Mouse (Mus musculus): ENCODE results near the gene Btg2. TPM values are rescaled to one million over a fixed set of nuclear protein-coding genes. Genes with fewer than 3 reads are reported as not detected.

Gene Btg2
- polyA plus RNA-seq, 1 experiment from 2014 or later: 30.9 TPM

DNA sequence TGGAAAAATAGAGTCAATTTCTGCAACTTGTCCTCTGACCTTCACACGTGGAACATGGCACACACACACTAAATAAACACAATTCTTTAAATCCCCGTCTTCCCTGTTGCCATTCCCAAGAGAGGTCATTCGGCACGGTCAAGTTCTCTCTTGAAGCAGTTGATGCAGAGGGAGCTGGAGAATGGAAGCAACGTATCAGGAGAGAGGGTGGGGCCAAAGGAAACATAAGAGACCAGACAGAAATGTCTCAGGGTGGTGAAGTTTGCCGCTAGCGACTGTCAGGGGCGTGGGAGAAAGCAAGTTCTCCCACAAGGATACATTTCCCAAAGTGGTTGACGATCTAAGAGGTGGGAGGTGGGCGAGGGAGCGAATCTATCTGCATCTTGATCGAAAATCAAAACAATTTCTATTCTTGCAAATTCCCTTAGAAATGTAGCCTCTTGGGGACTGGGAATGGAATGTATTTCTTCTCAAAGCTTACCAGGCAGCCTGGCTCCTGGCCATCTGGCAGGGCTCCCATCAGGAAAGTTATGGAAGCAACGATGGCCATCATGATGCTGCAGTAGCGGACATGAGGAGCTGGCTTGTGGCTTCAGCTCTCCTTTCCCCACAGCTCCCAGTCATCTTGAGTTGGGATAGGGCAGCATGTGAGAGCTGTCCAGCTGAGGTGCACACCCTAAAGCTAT is 50.6 kb downstream of the Btg2 start:
- WGBS: 70% methylated on average over 14 of the region's 14 CpGs
- H3K9me3 ChIP-seq: no peaks in the 10 kb centered on the region
- H3K27me3 ChIP-seq: no peaks in the 10 kb centered on the region
- no peak overlapping the region for H3K4me3 ChIP-seq
- H3K36me3 ChIP-seq: no peaks in the 10 kb centered on the region
- H3K4me1 ChIP-seq: peaks cover 3% of the 10 kb centered on the region; the same call in 1 of the 2 replicates
- no peak for ATAC-seq (ENCODE audit: insufficient number of reproducible peaks, low FRiP score, low TSS enrichment, low read depth)
- no peak overlapping the region for H3K9ac ChIP-seq
- no peak overlapping the region for H3K4me2 ChIP-seq
- no peak overlapping the region for H3K27ac ChIP-seq

DNA sequence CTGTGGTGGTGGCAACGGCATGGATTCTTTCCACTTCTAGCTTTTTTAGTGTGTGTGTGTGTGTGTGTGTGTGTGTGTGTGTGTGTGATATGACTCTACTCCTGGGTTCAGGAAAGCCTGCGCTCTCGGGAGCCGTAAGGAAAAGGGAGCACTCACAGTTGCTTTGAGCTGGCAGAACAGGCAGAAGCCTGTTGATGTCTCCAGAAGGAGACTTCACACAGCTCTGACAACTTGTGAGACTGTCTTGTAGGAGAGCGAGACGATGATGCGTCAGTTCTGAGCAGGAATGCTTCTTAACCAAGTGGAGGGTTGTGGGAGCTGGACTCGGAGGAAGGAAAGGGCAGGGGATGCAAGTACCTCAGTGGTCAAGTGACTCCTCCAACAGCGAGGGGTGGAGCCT is 52.2 kb downstream of the Btg2 start:
- no peaks in the 10 kb centered on the region for H3K36me3 ChIP-seq
- no peak overlapping the region for H3K4me2 ChIP-seq
- H3K9me3 ChIP-seq: no peaks in the 10 kb centered on the region
- no peak overlapping the region for H3K27ac ChIP-seq
- H3K4me3 ChIP-seq: no peak overlapping the region
- WGBS: 76% methylated on average over 9 of the region's 9 CpGs
- ATAC-seq (ENCODE audit: insufficient number of reproducible peaks, low FRiP score, low TSS enrichment, low read depth): no peak
- peaks cover 3% of the 10 kb centered on the region; the same call in 1 of the 2 replicates for H3K4me1 ChIP-seq
- no peak overlapping the region for H3K9ac ChIP-seq
- no peaks in the 10 kb centered on the region for H3K27me3 ChIP-seq

DNA sequence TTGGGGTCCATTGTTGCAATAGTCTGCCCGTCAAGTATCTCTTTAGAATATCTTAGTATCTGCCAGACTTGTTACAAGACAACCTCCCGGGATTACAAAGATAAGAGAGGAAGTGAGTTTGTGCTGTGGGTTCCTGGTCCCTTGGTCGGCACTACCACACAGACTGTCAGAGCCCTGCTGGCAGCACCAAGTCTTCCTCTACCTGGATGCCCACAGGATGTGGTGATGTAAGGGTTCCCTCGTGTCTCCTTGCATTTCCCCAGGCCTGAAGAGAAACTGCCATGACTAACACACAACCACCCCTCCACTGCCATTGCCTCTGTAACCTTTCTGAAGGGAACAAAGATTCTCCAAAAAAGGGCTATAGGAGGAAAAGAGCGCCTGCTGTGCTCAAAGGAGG is 52.9 kb downstream of the Btg2 start:
- no peak overlapping the region for H3K9ac ChIP-seq
- WGBS: 71% methylated on average over 5 of the region's 5 CpGs

More for the DNA sequence above, 52.9 kb downstream of the Btg2 start:
- no peak overlapping the region for H3K27ac ChIP-seq
- H3K36me3 ChIP-seq: no peaks in the 10 kb centered on the region
- no peak for ATAC-seq (ENCODE audit: insufficient number of reproducible peaks, low FRiP score, low TSS enrichment, low read depth)
- no peaks in the 10 kb centered on the region for H3K27me3 ChIP-seq
- no peak overlapping the region for H3K4me3 ChIP-seq
- H3K9me3 ChIP-seq: no peaks in the 10 kb centered on the region
- H3K4me1 ChIP-seq: peaks cover 3% of the 10 kb centered on the region
- no peak overlapping the region for H3K4me2 ChIP-seq

Other genes with a start within 250 kb of the Btg2 start
- 0.71 and 0.83 TPM in 2 replicates for gene Optc, start 171.1 kb downstream of the Btg2 start, polyA plus RNA-seq (2015; fragmentation: Nextera tagmentation; extraction: Ambion mirVana)
- 17.9 and 20.3 TPM in 2 replicates for gene Prelp, start 157.7 kb downstream of the Btg2 start, polyA plus RNA-seq (2015; fragmentation: Nextera tagmentation; extraction: Ambion mirVana)
- 147 and 186 TPM in 2 replicates for gene Fmod, start 41.9 kb downstream of the Btg2 start, polyA plus RNA-seq (2015; fragmentation: Nextera tagmentation; extraction: Ambion mirVana)
- 0.50 and 0.59 TPM in 2 replicates for gene Chit1, start 32.1 kb upstream of the Btg2 start, polyA plus RNA-seq (2015; fragmentation: Nextera tagmentation; extraction: Ambion mirVana)
- 9.8 and 13.6 TPM in 2 replicates for gene Chil1, start 103.1 kb upstream of the Btg2 start, polyA plus RNA-seq (2015; fragmentation: Nextera tagmentation; extraction: Ambion mirVana)
- gene Mybph, start 114.3 kb upstream of the Btg2 start, polyA plus RNA-seq (2015; fragmentation: Nextera tagmentation; extraction: Ambion mirVana): 55.8 and 102 TPM in 2 replicates
- 1.8 and 2.0 TPM in 2 replicates for gene Adora1, start 156.3 kb upstream of the Btg2 start, polyA plus RNA-seq (2015; fragmentation: Nextera tagmentation; extraction: Ambion mirVana)
- gene Myog, start 210.9 kb upstream of the Btg2 start, polyA plus RNA-seq (2015; fragmentation: Nextera tagmentation; extraction: Ambion mirVana): 117 and 227 TPM in 2 replicates